Mouse (Mus musculus) erythroblast, embryonic 14.5 days (primary cell): ENCODE data around the gene Gm7247.

Source experiments
- GATA1 ChIP-seq: IDR thresholded peaks from 2 replicates; pipeline ENCODE4 v1.6.1; 2012; ENCODE audit warnings: low read length, inconsistent platforms, mixed read lengths
- TAL1 ChIP-seq: IDR thresholded peaks from 3 replicates; pipeline ENCODE4 v1.6.1; 2012; ENCODE audit warnings: low read length, inconsistent platforms, mixed read lengths

DNA sequence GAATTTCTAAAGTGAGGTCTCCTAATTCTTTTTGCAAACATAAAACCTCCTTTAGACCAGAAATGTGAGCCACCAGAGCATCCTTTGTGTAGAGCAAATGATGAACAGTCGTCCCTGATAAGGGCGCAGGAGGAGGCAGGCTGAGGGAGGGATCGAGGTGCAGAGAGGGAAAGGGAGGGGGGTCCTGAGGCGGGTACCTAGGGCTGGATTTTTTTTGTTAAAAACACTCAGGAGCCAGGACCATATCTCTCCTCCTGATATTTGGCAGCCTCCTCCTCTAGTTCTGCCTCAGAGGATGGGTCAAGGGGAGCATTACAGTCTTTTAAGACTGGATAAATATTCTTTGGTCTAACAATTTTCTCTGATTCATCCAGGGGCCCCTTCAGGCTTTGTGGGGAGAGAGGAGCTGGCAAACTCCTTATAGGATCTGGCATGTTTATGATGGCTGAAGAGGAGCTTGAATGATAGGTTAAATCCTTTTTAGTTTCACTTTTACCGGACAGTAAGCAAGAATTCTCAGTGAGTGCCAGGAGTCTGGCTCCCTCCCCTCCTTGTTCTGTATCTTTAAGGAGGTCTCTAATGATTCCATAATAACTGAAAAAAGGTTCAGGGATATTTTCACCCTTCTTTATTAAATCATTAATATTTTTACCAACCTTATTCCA, 120.6 kb downstream of the Gm7247 start:
- TF ChIP-seq GATA1 (no peak), TAL1 (no peak)
